Mouse (Mus musculus): Measurements from ENCODE around the gene Gnb5.

Gene Gnb5

GRCm38 (mm10) chr9:75306126-75306898 is at the start of gene Gnb5:
TSS of gene Gnb5 (plus strand) at chr9:75306288.
- no peak for DNase-seq

GRCm38 (mm10) chr9:75258792-75259191 is 47.3 kb upstream of the Gnb5 start:
- DNase-seq: no peak

GRCm38 (mm10) chr9:75259656-75260055 is 46.4 kb upstream of the Gnb5 start:
- DNase-seq: no peak

GRCm38 (mm10) chr9:75261332-75261872 is 44.7 kb upstream of the Gnb5 start:
- DNase-seq: no peak

- DNase-seq: no peak
Measured at GRCm38 (mm10) chr9:75262235-75262826, 43.8 kb upstream of the Gnb5 start.

- DNase-seq: no peak
Measured at GRCm38 (mm10) chr9:75264008-75264718, 41.9 kb upstream of the Gnb5 start.

GRCm38 (mm10) chr9:75267147-75267546 is 38.9 kb upstream of the Gnb5 start:
- no peak for DNase-seq

- no peak for DNase-seq
Measured at GRCm38 (mm10) chr9:75270382-75270781, 35.7 kb upstream of the Gnb5 start.

- no peak for DNase-seq
Measured at GRCm38 (mm10) chr9:75271539-75271938, 34.5 kb upstream of the Gnb5 start.

- no peak for DNase-seq
Measured at GRCm38 (mm10) chr9:75273646-75274045, 32.4 kb upstream of the Gnb5 start.

GRCm38 (mm10) chr9:75274486-75274885 is 31.6 kb upstream of the Gnb5 start:
- no peak for DNase-seq

- DNase-seq: no peak
Measured at GRCm38 (mm10) chr9:75275051-75275450, 31.0 kb upstream of the Gnb5 start.

GRCm38 (mm10) chr9:75280814-75281213 is 25.3 kb upstream of the Gnb5 start:
- DNase-seq: peak; percentile 76

GRCm38 (mm10) chr9:75282179-75282578 is 23.9 kb upstream of the Gnb5 start:
- no peak for DNase-seq

GRCm38 (mm10) chr9:75282830-75283229 is 23.3 kb upstream of the Gnb5 start:
- peak; percentile 58 for DNase-seq

GRCm38 (mm10) chr9:75283636-75284035 is 22.5 kb upstream of the Gnb5 start:
- DNase-seq: no peak

GRCm38 (mm10) chr9:75285363-75285762 is 20.7 kb upstream of the Gnb5 start:
- no peak for DNase-seq

GRCm38 (mm10) chr9:75287636-75288035 is 18.5 kb upstream of the Gnb5 start:
- DNase-seq: no peak

GRCm38 (mm10) chr9:75289545-75289944 is 16.5 kb upstream of the Gnb5 start:
- DNase-seq: peak; percentile 29

- DNase-seq: no peak
Measured at GRCm38 (mm10) chr9:75299342-75299741, 6.7 kb upstream of the Gnb5 start.

- no peak for DNase-seq
Measured at GRCm38 (mm10) chr9:75303033-75303432, 3.1 kb upstream of the Gnb5 start.

GRCm38 (mm10) chr9:75303701-75304261 is 2.3 kb upstream of the Gnb5 start:
- DNase-seq: no peak

GRCm38 (mm10) chr9:75304286-75304685 is 1.8 kb upstream of the Gnb5 start:
- no peak for DNase-seq

All from kidney, postnatal 10 days (tissue).